Mouse (Mus musculus): Measurements from ENCODE around the gene Bbx. TPM values are rescaled to one million over a fixed set of nuclear protein-coding genes. Genes with fewer than 3 reads are reported as not detected.
A peak's percentile ranks its signal among the peaks of the same experiment; 100 is the strongest.

Gene Bbx
- total and polyA plus RNA-seq, 2 experiments from 2014 or later = 15.5 to 17.9 TPM

- DNase-seq (ENCODE audit: low spot score) (peak; percentile 10), ATAC-seq (0 out of 2 replicates have a peak, but pooled peaks have one; percentile 53)
- TF ChIP-seq CTCF (IDR thresholded peaks at IDR 0.05; ENCODE audit: low read depth) = no peak
- H3K27ac ChIP-seq = no peak overlapping the region
- H3K9ac ChIP-seq (replicated peaks; ENCODE audit: low read length) = no peak overlapping the region
- H3K36me3 ChIP-seq (ENCODE audit: insufficient read depth, low read length) = no peaks in the 10 kb centered on the region
- no peaks in the 10 kb centered on the region for H3K27me3 ChIP-seq (ENCODE audit: insufficient read depth, low read length)
- H3K9me3 ChIP-seq (ENCODE audit: low read length) = no peaks in the 10 kb centered on the region
- no peaks in the 10 kb centered on the region for H3K4me1 ChIP-seq (ENCODE audit: insufficient read depth, low read length)
- H3K4me3 ChIP-seq (ENCODE audit: low read length) = no peak overlapping the region
- 67% methylated on average over 8 of the region's 8 CpGs for WGBS
- no peak overlapping the region for H3K4me2 ChIP-seq (ENCODE audit: low read depth, low read length)
Observed at GRCm38 (mm10) chr16:50182988-50183387, 249.2 kb downstream of the Bbx start.

GRCm38 (mm10) chr16:50182561-50182960 is 249.6 kb downstream of the Bbx start:
- DNase-seq (ENCODE audit: low spot score) = no peak
- TF ChIP-seq CTCF (IDR thresholded peaks at IDR 0.05; ENCODE audit: low read depth) = no peak
- ATAC-seq = no peak
- 81% methylated on average over 10 of the region's 10 CpGs for WGBS
- Histone ChIP-seq H3K36me3 (ENCODE audit: insufficient read depth, low read length) (no peaks in the 10 kb centered on the region), H3K27me3 (ENCODE audit: insufficient read depth, low read length) (no peaks in the 10 kb centered on the region), H3K27ac (no peak overlapping the region), H3K9me3 (ENCODE audit: low read length) (no peaks in the 10 kb centered on the region), H3K4me3 (ENCODE audit: low read length) (no peak overlapping the region), H3K9ac (replicated peaks; ENCODE audit: low read length) (no peak overlapping the region), H3K4me2 (ENCODE audit: low read depth, low read length) (no peak overlapping the region), H3K4me1 (ENCODE audit: insufficient read depth, low read length) (no peaks in the 10 kb centered on the region)

GRCm38 (mm10) chr16:50172760-50173159 is 259.4 kb downstream of the Bbx start:
- no peak for TF ChIP-seq CTCF (IDR thresholded peaks at IDR 0.05; ENCODE audit: low read depth)
- ATAC-seq (no peak), DNase-seq (ENCODE audit: low spot score) (no peak)
- 46% methylated on average over 7 of the region's 7 CpGs for WGBS
- no peak overlapping the region for H3K9ac ChIP-seq (replicated peaks; ENCODE audit: low read length)
- no peaks in the 10 kb centered on the region; the same call in 1 of the 2 replicates for H3K4me1 ChIP-seq (ENCODE audit: insufficient read depth, low read length)
- H3K4me3 ChIP-seq (ENCODE audit: low read length) = no peak overlapping the region
- H3K27ac ChIP-seq = no peak overlapping the region
- no peak overlapping the region for H3K4me2 ChIP-seq (ENCODE audit: low read depth, low read length)
- H3K36me3 ChIP-seq (ENCODE audit: insufficient read depth, low read length) = no peaks in the 10 kb centered on the region
- H3K27me3 ChIP-seq (ENCODE audit: insufficient read depth, low read length) = no peaks in the 10 kb centered on the region
- H3K9me3 ChIP-seq (ENCODE audit: low read length) = no peaks in the 10 kb centered on the region

GRCm38 (mm10) chr16:50170812-50171211 is 261.4 kb downstream of the Bbx start:
- H3K27ac ChIP-seq = no peak overlapping the region
- no peak overlapping the region for H3K9ac ChIP-seq (replicated peaks; ENCODE audit: low read length)
- H3K4me2 ChIP-seq (ENCODE audit: low read depth, low read length) = no peak overlapping the region
- H3K9me3 ChIP-seq (ENCODE audit: low read length) = no peaks in the 10 kb centered on the region
- DNase-seq (ENCODE audit: low spot score) (no peak), ATAC-seq (no peak)
- no peaks in the 10 kb centered on the region for H3K27me3 ChIP-seq (ENCODE audit: insufficient read depth, low read length)
- H3K4me3 ChIP-seq (ENCODE audit: low read length) = no peak overlapping the region
- no peaks in the 10 kb centered on the region; the same call in 1 of the 2 replicates for H3K4me1 ChIP-seq (ENCODE audit: insufficient read depth, low read length)
- no peak for TF ChIP-seq CTCF (IDR thresholded peaks at IDR 0.05; ENCODE audit: low read depth)
- H3K36me3 ChIP-seq (ENCODE audit: insufficient read depth, low read length) = no peaks in the 10 kb centered on the region
- WGBS = 92% methylated on average over 5 of the region's 5 CpGs

- H3K27me3 ChIP-seq (ENCODE audit: insufficient read depth, low read length) = no peaks in the 10 kb centered on the region
- DNase-seq (ENCODE audit: low spot score) (no peak), ATAC-seq (no peak)
- H3K4me1 ChIP-seq (ENCODE audit: insufficient read depth, low read length) = no peaks in the 10 kb centered on the region; the same call in 1 of the 2 replicates
- H3K27ac ChIP-seq = no peak overlapping the region
- WGBS = 78% methylated on average over 10 of the region's 10 CpGs
- no peak overlapping the region for H3K9ac ChIP-seq (replicated peaks; ENCODE audit: low read length)
- no peak overlapping the region for H3K4me3 ChIP-seq (ENCODE audit: low read length)
- no peak for TF ChIP-seq CTCF (IDR thresholded peaks at IDR 0.05; ENCODE audit: low read depth)
- no peak overlapping the region for H3K4me2 ChIP-seq (ENCODE audit: low read depth, low read length)
- H3K36me3 ChIP-seq (ENCODE audit: insufficient read depth, low read length) = no peaks in the 10 kb centered on the region
- H3K9me3 ChIP-seq (ENCODE audit: low read length) = no peaks in the 10 kb centered on the region
Observed at GRCm38 (mm10) chr16:50167983-50168299, 264.2 kb downstream of the Bbx start.

GRCm38 (mm10) chr16:50167231-50167982 is 264.8 kb downstream of the Bbx start:
- H3K4me1 ChIP-seq (ENCODE audit: insufficient read depth, low read length) = no peaks in the 10 kb centered on the region
- no peaks in the 10 kb centered on the region for H3K9me3 ChIP-seq (ENCODE audit: low read length)
- ATAC-seq = no peak
- no peak overlapping the region for H3K4me3 ChIP-seq (ENCODE audit: low read length)
- no peaks in the 10 kb centered on the region for H3K36me3 ChIP-seq (ENCODE audit: insufficient read depth, low read length)
- no peak for TF ChIP-seq CTCF (IDR thresholded peaks at IDR 0.05; ENCODE audit: low read depth)
- no peak overlapping the region for H3K4me2 ChIP-seq (ENCODE audit: low read depth, low read length)
- H3K27ac ChIP-seq = no peak overlapping the region
- DNase-seq (ENCODE audit: low spot score) = no peak
- H3K27me3 ChIP-seq (ENCODE audit: insufficient read depth, low read length) = no peaks in the 10 kb centered on the region
- no peak overlapping the region for H3K9ac ChIP-seq (replicated peaks; ENCODE audit: low read length)
- WGBS = 77% methylated on average over 16 of the region's 16 CpGs

All from hindbrain, postnatal 0 days (tissue).